Mouse (Mus musculus) CH12.LX (cell line): ENCODE data around the gene Nomo1. TPM values are rescaled to one million over a fixed set of nuclear protein-coding genes. Genes with fewer than 3 reads are reported as not detected.

Source experiments
- DNase-seq: peaks from one replicate; pipeline ENCODE4 v3.0.0-alpha.2; 2013; ENCODE audit errors: extremely low read depth
- H3K27ac ChIP-seq: 2 replicates; pipeline ENCODE4 v1.5.1; 2012; ENCODE audit warnings: low read depth, mild to moderate bottlenecking, control low read depth, moderate library complexity; ENCODE audit not compliant: insufficient read depth
- H3K27me3 ChIP-seq: replicated peaks from 2 replicates; pipeline ENCODE3; 2012; ENCODE audit warnings: inconsistent platforms
- H3K36me3 ChIP-seq, 2 experiments: replicated peaks in 1 of 2; 2 replicates each; pipeline versions ENCODE3 to v1.6.1; 2012; ENCODE audit warnings: inconsistent platforms in 1 of 2, low read length in 1 of 2, mild to moderate bottlenecking in 1 of 2, mixed read lengths in 1 of 2, moderate library complexity in 1 of 2; ENCODE audit not compliant: control insufficient read depth in 1 of 2, insufficient read depth in 1 of 2
- H3K4me1 ChIP-seq, 2 experiments: 2 replicates each; pipeline ENCODE4 v1.6.1; 2012; ENCODE audit warnings: inconsistent platforms in 1 of 2, moderate library complexity in 1 of 2; ENCODE audit not compliant: insufficient read depth in 2 of 2, control insufficient read depth in 1 of 2
- H3K4me2 ChIP-seq: 2 replicates; pipeline ENCODE4 v1.6.1; 2012; ENCODE audit warnings: low read depth, mild to moderate bottlenecking, control low read depth; ENCODE audit not compliant: poor library complexity, insufficient read depth, severe bottlenecking
- H3K4me3 ChIP-seq, 3 experiments: fragments of 150-350 bp in 1 of 3; sonication (generic) in 1 of 3; replicated peaks in 1 of 3; 2 replicates each; pipeline versions ENCODE3 to v1.5.1; 2011 to 2012; ENCODE audit warnings: low read depth in 2 of 3, low read length in 2 of 3, mild to moderate bottlenecking in 2 of 3, moderate library complexity in 2 of 3, control low read depth in 1 of 3, improper control_type of control experiment in 1 of 3, inconsistent platforms in 1 of 3, mixed read lengths in 1 of 3; ENCODE audit not compliant: poor library complexity in 1 of 3
- H3K79me2 ChIP-seq: replicated peaks from 2 replicates; pipeline ENCODE4 v1.6.1; 2012; ENCODE audit warnings: mild to moderate bottlenecking, moderate library complexity; ENCODE audit not compliant: control insufficient read depth, poor library complexity, insufficient read depth, severe bottlenecking; ENCODE audit errors: extremely low read depth
- H3K9ac ChIP-seq: 2 replicates; pipeline ENCODE4 v1.6.1; 2012; ENCODE audit warnings: low read depth, mild to moderate bottlenecking, control low read depth, moderate library complexity; ENCODE audit not compliant: insufficient read depth
- H3K9me3 ChIP-seq: replicated peaks from 2 replicates; pipeline ENCODE3; 2012; ENCODE audit warnings: low read length, inconsistent platforms, mixed read lengths
- BHLHE40 ChIP-seq: IDR thresholded peaks from 2 replicates; pipeline ENCODE4 v1.6.1; 2011; ENCODE audit warnings: mild to moderate bottlenecking, low read depth, low read length, improper control_type of control experiment
- CHD1 ChIP-seq: IDR thresholded peaks from 2 replicates; pipeline ENCODE4 v1.6.1; 2012; ENCODE audit warnings: low read depth, low read length, improper control_type of control experiment, inconsistent platforms
- CHD2 ChIP-seq: IDR thresholded peaks from 2 replicates; pipeline ENCODE4 v1.6.1; 2011; ENCODE audit warnings: low read length, improper control_type of control experiment
- EP300 ChIP-seq: IDR thresholded peaks from 2 replicates; pipeline ENCODE4 v1.6.1; 2011; ENCODE audit warnings: low read length, improper control_type of control experiment
- ETS1 ChIP-seq: conservative IDR thresholded peaks from 2 replicates; pipeline ENCODE4 v1.6.1; 2012; ENCODE audit warnings: low read depth, mild to moderate bottlenecking, inconsistent platforms, low read length, improper control_type of control experiment, moderate library complexity
- HCFC1 ChIP-seq: IDR thresholded peaks from 2 replicates; pipeline ENCODE4 v1.6.1; 2012; ENCODE audit warnings: low read depth, mild to moderate bottlenecking, inconsistent platforms, low read length, improper control_type of control experiment
- JUN ChIP-seq: IDR thresholded peaks from 2 replicates; pipeline ENCODE4 v1.6.1; 2011; ENCODE audit warnings: low read depth, mild to moderate bottlenecking, low read length, improper control_type of control experiment, moderate library complexity; ENCODE audit not compliant: insufficient read depth
- MAX ChIP-seq: IDR thresholded peaks from 2 replicates; pipeline ENCODE4 v1.6.1; 2011; ENCODE audit warnings: low read length, improper control_type of control experiment
- MEF2A ChIP-seq: IDR thresholded peaks from 2 replicates; pipeline ENCODE4 v1.6.1; 2014; ENCODE audit warnings: low read depth, mild to moderate bottlenecking, inconsistent platforms, low read length, improper control_type of control experiment, borderline replicate concordance
- NRF1 ChIP-seq: IDR thresholded peaks from 2 replicates; pipeline ENCODE4 v1.6.1; 2014; ENCODE audit warnings: low read depth, mild to moderate bottlenecking, inconsistent platforms, low read length, improper control_type of control experiment, moderate library complexity
- POLR2A ChIP-seq: IDR thresholded peaks from 2 replicates; pipeline ENCODE4 v1.6.1; 2011; ENCODE audit warnings: low read depth, mild to moderate bottlenecking, improper control_type of control experiment, low read length
- POLR2AphosphoS2 ChIP-seq: IDR thresholded peaks from 2 replicates; pipeline ENCODE4 v1.6.1; 2011; ENCODE audit warnings: low read depth, low read length, improper control_type of control experiment
- RAD21 ChIP-seq: IDR thresholded peaks from 2 replicates; pipeline ENCODE4 v1.6.1; 2011; ENCODE audit warnings: low read depth, mild to moderate bottlenecking, low read length, improper control_type of control experiment, moderate library complexity
- RCOR1 ChIP-seq: conservative IDR thresholded peaks from 2 replicates; pipeline ENCODE4 v1.6.1; 2012; ENCODE audit warnings: low read depth, mild to moderate bottlenecking, inconsistent platforms, low read length, improper control_type of control experiment
- TBP ChIP-seq: conservative IDR thresholded peaks from 2 replicates; pipeline ENCODE4 v1.6.1; 2011; ENCODE audit warnings: low read depth, low read length, improper control_type of control experiment
- ZC3H11A ChIP-seq: IDR thresholded peaks from 2 replicates; pipeline ENCODE4 v1.6.1; 2012; ENCODE audit warnings: low read depth, mild to moderate bottlenecking, inconsistent platforms, low read length, improper control_type of control experiment
- ZKSCAN1 ChIP-seq: IDR thresholded peaks from 2 replicates; pipeline ENCODE4 v1.6.1; 2012; ENCODE audit warnings: low read depth, inconsistent platforms, low read length, improper control_type of control experiment, borderline replicate concordance
- ZMIZ1 ChIP-seq: IDR thresholded peaks from 2 replicates; pipeline ENCODE4 v1.6.1; 2012; ENCODE audit warnings: low read depth, mild to moderate bottlenecking, inconsistent platforms, low read length, improper control_type of control experiment
- ZNF384 ChIP-seq: IDR thresholded peaks from 2 replicates; pipeline ENCODE4 v1.6.1; 2012; ENCODE audit warnings: low read depth, low read length, improper control_type of control experiment, inconsistent platforms
- dilution Hi-C: fragments of 300-500 bp; cut with MboI; formaldehyde crosslinking; loops from 2 replicates; pipeline ENCODE4 v1.14.3; 2020; ENCODE audit warnings: low sequenced_read_pairs; ENCODE audit not compliant: extremely low pct_unique_long_range_greater_than_20kb, extremely low pct_ligation_motif_present
- in situ Hi-C: fragments of 300-500 bp; cut with MboI; formaldehyde crosslinking; loops from 3 replicates; pipeline ENCODE4 v1.14.3; 2019; ENCODE audit warnings: low sequenced_read_pairs, low pct_ligation_motif_present, low pct_unique_long_range_greater_than_20kb, mixed read lengths
- polyA plus RNA-seq: library from polyadenylated mRNA; unstranded; fragments of >175 nt; gene quantifications from 2 replicates; pipeline ENCODE4 v1.2.1, GENCODE M21; 2012; ENCODE audit warnings: low read depth; ENCODE audit not compliant: insufficient read length
- total RNA-seq, 2 experiments: library from RNA; depleted of rRNA; stranded (reverse); fragments of 300-350 nt in 1 of 2; fragments of >200 nt in 1 of 2; gene quantifications; 2 replicates each; pipeline ENCODE4 v1.2.3; 2012 to 2014

The Nomo1 gene
- total and polyA plus RNA-seq, 3 experiments, result 41.9 to 103 (median 89.6) TPM

- H3K4me2 ChIP-seq, result no peak overlapping the region
- no peaks in the 10 kb centered on the region for H3K4me1 ChIP-seq
- H3K27ac ChIP-seq, result no peak overlapping the region
- no peaks in the 10 kb centered on the region for H3K79me2 ChIP-seq
- no peak overlapping the region for H3K4me3 ChIP-seq
- H3K9ac ChIP-seq, result no peak overlapping the region
- in situ Hi-C loops (no loop called here), dilution Hi-C loops (no loop called here)
- H3K36me3 ChIP-seq, result peaks cover 76 to 95% of the 10 kb centered on the region in 2 experiments
- H3K9me3 ChIP-seq, result peaks cover 3% of the 10 kb centered on the region
- H3K27me3 ChIP-seq, result no peaks in the 10 kb centered on the region
- TF ChIP-seq CHD1 (no peak), ETS1 (no peak), CHD2 (no peak), POLR2AphosphoS2 (no peak), RCOR1 (no peak), EP300 (no peak), ZNF384 (no peak), TBP (no peak), NRF1 (no peak), ZMIZ1 (no peak), BHLHE40 (no peak), JUN (no peak)
- no peak for DNase-seq
These were observed 43.3 kb downstream of the Nomo1 start for GRCm38 (mm10) chr7:46076844-46077243.

DNA sequence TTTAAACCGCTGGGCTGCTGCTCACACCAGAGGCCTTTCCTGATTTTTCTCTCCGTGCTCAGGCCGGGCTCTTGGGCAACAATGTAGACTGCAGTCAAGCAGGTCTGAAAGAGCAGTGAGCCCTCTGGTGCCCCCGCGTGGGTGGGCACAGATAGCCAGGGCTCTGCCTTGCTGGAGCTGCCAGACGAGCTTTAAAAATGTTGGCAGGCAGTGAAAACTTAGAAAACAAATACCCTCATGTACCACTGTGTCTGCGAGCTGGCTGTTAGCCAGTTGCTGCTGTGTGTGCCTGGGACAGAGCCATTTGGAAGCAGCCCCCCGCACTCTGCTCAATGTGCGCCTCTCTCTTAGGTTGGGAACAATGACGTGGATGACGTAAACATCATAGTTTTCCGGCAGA is 44.2 kb downstream of the Nomo1 start:
- H3K4me2 ChIP-seq, result no peak overlapping the region
- dilution Hi-C loops, result no loop called here
- no peak overlapping the region for H3K4me3 ChIP-seq
- H3K79me2 ChIP-seq, result no peaks in the 10 kb centered on the region
- no peak for DNase-seq
- TF ChIP-seq RAD21, result no peak
- TF ChIP-seq CHD2, result no peak
- TF ChIP-seq ZNF384, result no peak
- TF ChIP-seq MEF2A, result no peak
- no peak for TF ChIP-seq NRF1
- TF ChIP-seq HCFC1, result no peak
- TF ChIP-seq ZKSCAN1, result no peak
- no peak for TF ChIP-seq POLR2A
- no peak for TF ChIP-seq MAX
- TF ChIP-seq ZC3H11A, result no peak
- no peak for TF ChIP-seq EP300
- TF ChIP-seq CHD1, result no peak
- H3K9ac ChIP-seq, result no peak overlapping the region
- H3K27ac ChIP-seq, result no peak overlapping the region
- no peaks in the 10 kb centered on the region for H3K9me3 ChIP-seq
- H3K36me3 ChIP-seq, result peaks cover 80 to 95% of the 10 kb centered on the region in 2 experiments
- in situ Hi-C loops, result no loop called here
- H3K27me3 ChIP-seq, result no peaks in the 10 kb centered on the region
- no peaks in the 10 kb centered on the region for H3K4me1 ChIP-seq
